Mouse (Mus musculus) ES-E14 (cell line): ENCODE measurements around the gene Rbms1. TPM values are rescaled to one million over a fixed set of nuclear protein-coding genes. Genes with fewer than 3 reads are reported as not detected.

Experiments
- DNase-seq: peaks from one replicate; pipeline ENCODE4 v3.0.0-alpha.2; 2013; ENCODE audit warnings: low read depth, low spot score
- H3K27ac ChIP-seq: 2 replicates; pipeline ENCODE4 v1.5.1; 2012; ENCODE audit warnings: low read depth, mild to moderate bottlenecking, low read length, moderate library complexity, mixed read lengths; ENCODE audit not compliant: poor library complexity, insufficient read depth, severe bottlenecking
- H3K36me3 ChIP-seq: 2 replicates; pipeline ENCODE4 v1.6.1; 2012; ENCODE audit warnings: mild to moderate bottlenecking, low read length, moderate library complexity, mixed read lengths; ENCODE audit not compliant: control insufficient read depth, poor library complexity, insufficient read depth, severe bottlenecking
- H3K4me1 ChIP-seq, 2 experiments: fragments of 150-350 bp in 1 of 2; sonication (generic) in 1 of 2; 2 replicates each; pipeline ENCODE4 v1.6.1; 2012; ENCODE audit warnings: low read length in 2 of 2, mild to moderate bottlenecking in 1 of 2, mixed read lengths in 1 of 2; ENCODE audit not compliant: control insufficient read depth in 2 of 2, insufficient read depth in 2 of 2, poor library complexity in 1 of 2
- H3K4me3 ChIP-seq, 2 experiments: fragments of 150-350 bp in 1 of 2; sonication (generic) in 1 of 2; 2 replicates each; pipeline ENCODE4 v1.5.1; 2012; ENCODE audit warnings: low read length in 2 of 2, low read depth in 1 of 2, mild to moderate bottlenecking in 1 of 2, mixed read lengths in 1 of 2; ENCODE audit not compliant: insufficient read depth in 1 of 2, poor library complexity in 1 of 2, severe bottlenecking in 1 of 2
- H3K9ac ChIP-seq: 2 replicates; pipeline ENCODE4 v1.6.1; 2012; ENCODE audit warnings: low read depth, mild to moderate bottlenecking, low read length, mixed read lengths; ENCODE audit not compliant: poor library complexity, insufficient read depth, severe bottlenecking
- H3K9me3 ChIP-seq: fragments of 150-350 bp; sonication (generic); 2 replicates; pipeline ENCODE4 v1.6.1; 2012; ENCODE audit warnings: low read depth, mild to moderate bottlenecking, low read length; ENCODE audit not compliant: control insufficient read depth, insufficient read depth
- CHD2 ChIP-seq: IDR thresholded peaks from 2 replicates; pipeline ENCODE4 v1.6.1; 2014; ENCODE audit warnings: mild to moderate bottlenecking, low read depth, low read length, inconsistent platforms
- HCFC1 ChIP-seq: IDR thresholded peaks from 2 replicates; pipeline ENCODE4 v1.6.1; 2012; ENCODE audit warnings: low read length, inconsistent platforms, borderline replicate concordance; ENCODE audit not compliant: insufficient read depth
- MAFK ChIP-seq: IDR thresholded peaks from 2 replicates; pipeline ENCODE4 v1.6.1; 2014; ENCODE audit warnings: mild to moderate bottlenecking, low read depth, low read length, inconsistent platforms; ENCODE audit not compliant: insufficient read depth
- ZC3H11A ChIP-seq: IDR thresholded peaks from 2 replicates; pipeline ENCODE4 v1.6.1; 2012; ENCODE audit warnings: low read depth, mild to moderate bottlenecking, inconsistent platforms, low read length, borderline replicate concordance
- ZNF384 ChIP-seq: IDR thresholded peaks from 2 replicates; pipeline ENCODE4 v1.6.1; 2012; ENCODE audit warnings: low read depth, low read length, inconsistent platforms
- in situ Hi-C, 2 experiments: fragments of 600-800 bp; cut with MboI; formaldehyde crosslinking; loops; one replicate each; pipeline ENCODE4 v1.15.1; 2025; ENCODE audit warnings: low sequenced_read_pairs in 2 of 2, inconsistent platforms in 1 of 2; ENCODE audit not compliant: unreplicated experiment in 2 of 2
- total RNA-seq: library from RNA; depleted of rRNA; stranded (reverse); fragments of 300-350 nt; gene quantifications from 2 replicates; pipeline ENCODE4 v1.2.3, GENCODE M21; 2012

The Rbms1 gene
- total RNA-seq, 1 experiment = 45.6 TPM

DNA sequence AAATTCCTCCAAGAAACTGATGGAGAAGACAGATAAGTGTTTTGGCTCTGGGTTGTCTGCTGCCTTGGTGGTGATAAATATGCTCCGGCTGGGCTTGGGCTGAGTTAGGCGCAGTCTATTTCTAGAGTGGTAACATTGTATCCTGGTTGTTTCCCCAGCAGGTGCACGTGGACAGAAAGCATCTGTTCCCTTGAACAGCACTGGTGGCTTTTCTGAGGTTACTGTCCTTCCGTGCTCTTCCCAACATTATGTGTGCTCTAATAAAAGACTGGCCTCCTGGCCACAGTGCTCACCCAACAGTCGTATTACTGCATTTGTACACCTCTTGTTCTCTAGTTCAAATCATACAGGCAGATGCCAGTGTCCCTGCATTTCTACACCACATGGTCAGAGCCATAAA is 250.1 kb downstream of the Rbms1 start:
- Histone ChIP-seq H3K9me3 (no peaks in the 10 kb centered on the region), H3K4me1 (no peaks in the 10 kb centered on the region), H3K27ac (no peak overlapping the region), H3K36me3 (no peaks in the 10 kb centered on the region), H3K9ac (no peak overlapping the region), H3K4me3 (no peak overlapping the region)
- no peak for DNase-seq
- in situ Hi-C loops = no loop called here
- no peak for TF ChIP-seq ZNF384
- TF ChIP-seq HCFC1 = no peak
- TF ChIP-seq ZC3H11A = no peak
- TF ChIP-seq MAFK = no peak
- no peak for TF ChIP-seq CHD2

DNA sequence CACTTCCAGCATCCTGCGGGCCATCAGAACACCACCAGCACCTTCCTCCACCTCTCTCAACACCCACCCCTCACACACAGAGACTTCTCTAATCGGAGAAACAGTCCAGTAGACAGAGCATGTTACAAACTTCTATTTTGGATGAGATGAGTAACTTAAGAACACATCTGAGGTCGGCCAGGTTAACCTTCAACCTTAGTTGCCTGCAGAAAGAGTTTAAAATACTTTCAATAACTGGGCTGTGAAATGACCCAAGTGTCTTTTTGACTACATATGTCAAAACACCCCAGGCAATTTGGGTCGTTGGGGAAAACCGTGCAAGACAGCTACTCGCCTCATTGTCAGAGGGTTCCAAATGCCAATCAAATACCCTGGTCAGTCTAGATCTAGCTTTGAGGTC is 250.5 kb downstream of the Rbms1 start:
- no peaks in the 10 kb centered on the region for H3K9me3 ChIP-seq
- no peak for TF ChIP-seq ZNF384
- no peak for TF ChIP-seq MAFK
- no peak for TF ChIP-seq CHD2
- no peak for TF ChIP-seq ZC3H11A
- TF ChIP-seq HCFC1 = no peak
- in situ Hi-C loops = no loop called here
- H3K4me1 ChIP-seq = no peaks in the 10 kb centered on the region
- no peaks in the 10 kb centered on the region for H3K36me3 ChIP-seq
- H3K9ac ChIP-seq = no peak overlapping the region
- DNase-seq = no peak
- no peak overlapping the region for H3K4me3 ChIP-seq
- no peak overlapping the region for H3K27ac ChIP-seq

DNA sequence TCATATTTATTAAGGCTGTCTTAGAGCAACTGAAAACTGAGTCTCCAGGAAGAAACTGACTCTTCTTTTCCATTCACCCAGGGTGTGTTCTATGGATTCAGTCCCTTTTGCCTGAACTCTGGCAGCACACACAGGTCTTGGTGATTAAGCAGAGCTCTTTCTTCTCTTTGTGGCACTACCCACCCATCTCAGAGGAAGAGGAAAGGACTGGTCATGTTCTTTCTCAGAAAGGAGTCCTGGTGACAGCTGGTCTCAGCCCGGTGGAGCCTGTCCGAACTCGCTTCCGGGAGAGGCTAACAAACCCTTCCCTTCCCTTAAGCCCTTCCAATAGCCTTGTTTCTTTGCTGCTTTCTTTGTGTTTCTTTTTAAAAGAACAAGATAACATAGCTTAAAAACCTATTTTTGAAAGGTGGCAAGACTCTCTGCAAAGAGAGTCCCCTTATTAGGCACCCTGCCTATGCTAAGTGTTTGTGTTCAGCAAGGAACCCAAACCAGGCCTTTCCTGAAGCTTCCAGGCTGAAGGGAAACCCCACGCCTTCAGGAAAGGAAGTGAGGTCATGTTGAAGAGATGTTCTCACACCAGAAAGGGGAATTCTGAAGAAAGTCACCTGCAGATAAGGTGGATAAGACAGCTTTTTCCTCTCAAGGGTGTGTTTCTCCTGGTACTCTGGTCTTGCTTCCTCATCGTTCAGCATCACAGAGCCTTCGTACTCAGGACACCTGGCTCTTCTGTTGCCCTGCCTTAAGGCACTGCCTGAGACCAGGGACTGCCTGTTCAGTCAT is 251.7 kb downstream of the Rbms1 start:
- H3K4me3 ChIP-seq = no peak overlapping the region
- no peaks in the 10 kb centered on the region for H3K36me3 ChIP-seq
- H3K9me3 ChIP-seq = no peaks in the 10 kb centered on the region
- no peak overlapping the region for H3K27ac ChIP-seq
- in situ Hi-C loops = no loop called here
- TF ChIP-seq CHD2 (no peak), ZC3H11A (no peak), MAFK (no peak), HCFC1 (no peak), ZNF384 (no peak)
- no peaks in the 10 kb centered on the region for H3K4me1 ChIP-seq
- no peak for DNase-seq
- no peak overlapping the region for H3K9ac ChIP-seq

- TF ChIP-seq CHD2 (no peak), HCFC1 (no peak), MAFK (no peak), ZNF384 (no peak), ZC3H11A (no peak)
- no peaks in the 10 kb centered on the region for H3K4me1 ChIP-seq
- H3K27ac ChIP-seq = no peak overlapping the region
- H3K9ac ChIP-seq = no peak overlapping the region
- in situ Hi-C loops = no loop called here
- H3K4me3 ChIP-seq = no peak overlapping the region
- H3K9me3 ChIP-seq = no peaks in the 10 kb centered on the region
- no peaks in the 10 kb centered on the region for H3K36me3 ChIP-seq
- DNase-seq = no peak
Observed at GRCm38 (mm10) chr2:60710317-60710716, 252.7 kb downstream of the Rbms1 start.
